ENCODE assay signal across 23 mouse cellular contexts in genomic region chr2:168035907-168036306, GRCm38 (mm10). TPM values are rescaled to one million over a fixed set of nuclear protein-coding genes. Genes with fewer than 3 reads are reported as not detected.
"Had no signal": no experiment of that assay in that cellular context is flagged by ENCODE, and none has a peak within 500 bp of the region (broad histone marks: within the 10 kb centered on the region; RNA-seq: fewer than 3 reads in every experiment).

No protein-coding gene starts in this region.

- ATAC-seq: liver, postnatal 0 days; lung, postnatal 0 days; midbrain, embryonic 13.5 days; midbrain, embryonic 16.5 days had no signal

- H3K27me3 ChIP-seq: limb, embryonic 15.5 days; megakaryocyte, embryonic 14.5 days; midbrain, embryonic 13.5 days; neural tube, embryonic 13.5 days; stomach, embryonic 15.5 days had no signal

- H3K4me1 ChIP-seq: midbrain, embryonic 13.5 days had no signal

- H3K27ac ChIP-seq: kidney, postnatal 0 days; left cerebral cortex, adult 2 months; limb, embryonic 12.5 days; limb, embryonic 15.5 days; liver, embryonic 14.5 days; macrophage; midbrain, embryonic 10.5 days; midbrain, embryonic 13.5 days; neural tube, embryonic 13.5 days had no signal

- H3K9me3 ChIP-seq: limb, embryonic 12.5 days; limb, embryonic 15.5 days; megakaryocyte, embryonic 14.5 days; midbrain, embryonic 10.5 days; midbrain, embryonic 13.5 days; neural tube, embryonic 13.5 days; stomach, embryonic 15.5 days had no signal

- DNase-seq: layer of hippocampus, postnatal 36 days; liver, postnatal 0 days; lung, embryonic 14.5 days; retina, postnatal 1 day; right cerebral cortex, postnatal 25 days; spleen, adult 18-20 months; thymus, postnatal 25 days had no signal

- H3K4me3 ChIP-seq: left cerebral cortex, adult 2 months; limb, embryonic 12.5 days; limb, embryonic 15.5 days; midbrain, embryonic 10.5 days; midbrain, embryonic 13.5 days; myocyte; neural tube, embryonic 13.5 days; stomach, embryonic 15.5 days had no signal

- H3K9ac ChIP-seq: limb, embryonic 12.5 days; limb, embryonic 15.5 days; liver, embryonic 14.5 days; liver, postnatal 0 days; lung, embryonic 14.5 days; midbrain, embryonic 13.5 days; neural tube, embryonic 13.5 days; stomach, embryonic 15.5 days had no signal

- H3K36me3 ChIP-seq: limb, embryonic 12.5 days; limb, embryonic 15.5 days; midbrain, embryonic 10.5 days; midbrain, embryonic 13.5 days; neural tube, embryonic 13.5 days; stomach, embryonic 15.5 days had no signal

- H3K4me2 ChIP-seq: limb, embryonic 12.5 days; limb, embryonic 15.5 days; liver, embryonic 11.5 days; lung, embryonic 14.5 days; midbrain, embryonic 13.5 days; neural tube, embryonic 13.5 days; stomach, embryonic 15.5 days had no signal

RNA-seq across cellular contexts. Expression of gene Ripor3, which starts 25.5 kb away (rescaled TPM):
- total RNA-seq: monocyte, adult 5-6 weeks had no signal
- polyA plus RNA-seq: macrophage had no signal

RNA-seq across cellular contexts. Expression of gene Pard6b, which starts 44.9 kb away (rescaled TPM):
- total RNA-seq: monocyte, adult 5-6 weeks had no signal
- polyA plus RNA-seq: macrophage had no signal
